Mouse (Mus musculus) bone marrow, adult 2 months (tissue): ENCODE results near the gene Arhgef19.

ENCODE experiments used
- CTCF ChIP-seq: fragments of 200-500 bp; IDR thresholded peaks from 2 replicates; pipeline ENCODE4 v1.5.1; 2011; ENCODE audit warnings: low read length, control low read depth; ENCODE audit not compliant: control insufficient read depth, insufficient read depth
- POLR2A ChIP-seq: fragments of 200-500 bp; IDR thresholded peaks from 2 replicates; pipeline ENCODE4 v1.6.1; 2011; ENCODE audit warnings: low read depth, mild to moderate bottlenecking, control low read depth, low read length, borderline replicate concordance; ENCODE audit not compliant: control insufficient read depth

DNA sequence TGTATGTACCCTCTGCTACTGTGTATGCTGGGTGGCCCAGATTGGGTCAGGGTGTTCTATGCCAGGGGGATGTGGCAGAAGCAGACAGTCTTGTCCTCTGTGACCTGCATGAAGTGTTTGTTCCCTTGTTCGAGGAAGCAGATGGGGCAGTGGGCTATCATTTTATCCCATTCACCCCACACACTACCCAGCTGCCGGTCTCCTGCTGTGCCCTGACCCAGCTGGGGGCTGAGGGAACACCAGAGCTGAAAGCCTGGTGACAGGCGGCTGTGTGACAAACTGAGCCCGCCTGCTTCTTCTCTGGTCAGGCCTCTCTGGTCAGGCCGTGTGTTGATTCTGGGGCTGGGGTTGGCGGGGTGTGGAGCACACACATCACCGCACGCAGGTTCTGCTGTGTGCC lies 66.8 kb downstream of the Arhgef19 start:
- TF ChIP-seq POLR2A = no peak
- no peak for TF ChIP-seq CTCF
